Mouse (Mus musculus): ENCODE results near the gene Itga2.
A peak's percentile ranks its signal among the peaks of the same experiment; 100 is the strongest.

Itga2 gene

DNA sequence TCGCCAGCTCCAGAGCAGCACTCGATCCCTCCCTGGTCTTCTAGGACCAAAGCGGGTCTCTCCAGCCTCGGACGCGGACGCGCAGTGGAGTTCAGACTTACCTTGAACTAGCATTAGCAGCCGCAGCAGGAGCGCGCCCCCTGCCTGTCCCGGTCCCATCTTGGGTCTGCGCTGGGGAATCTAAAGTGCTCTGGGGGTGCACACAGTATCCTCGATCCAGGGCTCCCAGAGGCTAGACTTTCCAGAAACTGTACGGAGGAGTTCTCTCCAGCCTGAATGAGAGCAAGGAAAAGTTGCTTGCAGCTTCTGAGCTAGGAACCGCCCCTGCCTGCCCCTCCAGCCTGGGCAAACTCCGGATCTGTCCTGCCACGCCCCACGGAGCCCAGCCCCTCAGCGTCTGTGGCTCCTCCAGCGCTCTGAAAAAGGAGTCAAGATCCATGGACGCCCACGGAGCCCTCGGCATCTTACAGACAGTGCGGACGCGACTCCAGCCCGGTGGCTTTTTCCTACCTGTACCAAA is at the start of gene Itga2:
Gene Itga2, minus strand, starts transcription at position 326 of the 520 bp plus-strand sequence.
- peak; percentile 37 to 60 for DNase-seq

DNA sequence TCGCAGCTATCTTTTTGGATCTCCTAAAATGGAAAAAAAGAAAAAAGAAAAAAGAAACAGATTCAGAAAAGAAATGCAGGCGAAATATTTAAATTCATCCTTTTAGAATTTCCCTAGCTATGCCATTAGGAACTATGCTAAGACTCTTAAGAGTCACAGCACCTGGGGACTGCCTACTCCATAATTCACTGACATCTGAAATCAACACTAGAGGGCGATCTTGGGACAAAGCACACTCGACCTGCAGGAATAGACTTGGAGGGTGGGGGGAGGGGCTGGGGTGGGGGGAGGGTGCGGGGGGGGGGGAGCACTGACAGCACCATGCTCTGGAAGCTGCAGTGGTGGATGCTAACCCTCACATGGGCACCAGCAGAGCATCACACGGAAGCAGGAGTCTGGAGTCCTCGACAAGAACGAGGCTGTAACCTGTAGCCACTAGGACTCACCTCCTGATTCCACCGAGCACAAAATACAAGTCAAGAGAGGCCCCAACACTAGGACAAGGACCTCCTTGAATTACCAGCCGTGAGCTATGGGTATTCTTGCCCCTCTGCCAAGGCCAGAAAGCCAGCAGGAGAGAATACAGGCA is 49.0 kb upstream of the Itga2 start:
- peak; percentile 22 to 61 for DNase-seq

DNA sequence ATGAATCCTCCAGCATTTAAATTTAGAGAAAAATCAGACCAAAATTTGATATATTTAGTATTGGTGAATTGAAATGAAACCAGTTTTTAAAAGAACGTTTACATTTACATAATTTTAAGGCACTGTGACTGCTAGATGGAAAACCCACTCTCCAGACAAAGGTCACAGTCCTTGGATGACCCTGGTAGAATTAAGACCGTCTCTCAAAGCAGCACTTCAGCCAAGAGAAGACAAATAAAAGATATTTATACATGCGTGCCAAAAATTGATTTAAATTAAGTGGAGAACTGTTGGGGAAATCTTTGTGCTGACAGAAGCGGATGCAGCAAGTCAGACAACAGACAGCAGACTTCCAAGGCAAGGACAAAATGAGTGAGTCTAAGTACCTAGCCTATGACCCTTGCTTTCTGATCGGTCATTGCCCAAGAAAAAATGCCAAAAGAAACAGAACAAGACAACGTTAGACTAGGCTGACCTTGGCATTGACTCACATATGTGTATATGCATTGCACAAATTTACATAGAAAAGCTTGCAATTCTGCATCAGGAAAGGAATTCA is 42.7 kb upstream of the Itga2 start:
- no peak for DNase-seq

DNA sequence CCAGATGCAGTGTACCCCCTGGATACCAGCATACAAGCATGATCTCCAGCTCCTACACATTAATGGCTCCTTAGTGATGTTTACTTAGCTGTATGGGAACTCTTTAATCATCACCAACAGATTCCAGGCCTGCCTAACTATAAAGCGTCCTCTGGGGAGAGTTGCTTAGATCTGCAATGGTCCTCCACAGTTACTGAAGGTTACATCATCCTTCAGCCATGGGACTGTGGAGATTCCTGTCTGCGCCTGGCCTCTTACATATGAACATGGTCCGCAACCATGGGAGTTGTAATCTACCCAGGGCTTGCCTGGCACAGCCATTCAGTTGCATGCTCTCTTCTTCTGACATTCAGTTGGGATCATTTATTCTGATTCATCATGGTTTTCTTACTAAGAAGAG is 40.0 kb upstream of the Itga2 start:
- DNase-seq = no peak

DNA sequence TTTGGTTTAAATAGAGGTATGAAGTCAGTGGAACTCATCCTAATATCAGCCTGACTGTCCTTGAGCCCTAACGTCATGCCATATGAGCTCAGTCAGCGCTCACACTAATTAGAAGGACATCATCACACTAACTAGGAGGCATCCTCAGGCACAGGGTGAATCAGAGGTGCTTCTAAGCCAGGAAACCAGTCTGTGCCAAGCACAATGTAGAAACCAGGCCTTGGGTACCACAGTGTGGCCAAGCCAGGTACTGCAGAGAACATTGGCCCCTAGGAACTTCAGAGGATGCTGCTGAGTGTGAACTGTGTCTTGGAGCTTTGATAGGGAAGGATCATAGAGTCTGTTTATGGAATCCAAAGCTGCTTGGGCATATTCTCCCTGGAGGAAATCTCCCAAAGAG is 32.3 kb upstream of the Itga2 start:
- DNase-seq = peak; percentile 89 to 91

DNA sequence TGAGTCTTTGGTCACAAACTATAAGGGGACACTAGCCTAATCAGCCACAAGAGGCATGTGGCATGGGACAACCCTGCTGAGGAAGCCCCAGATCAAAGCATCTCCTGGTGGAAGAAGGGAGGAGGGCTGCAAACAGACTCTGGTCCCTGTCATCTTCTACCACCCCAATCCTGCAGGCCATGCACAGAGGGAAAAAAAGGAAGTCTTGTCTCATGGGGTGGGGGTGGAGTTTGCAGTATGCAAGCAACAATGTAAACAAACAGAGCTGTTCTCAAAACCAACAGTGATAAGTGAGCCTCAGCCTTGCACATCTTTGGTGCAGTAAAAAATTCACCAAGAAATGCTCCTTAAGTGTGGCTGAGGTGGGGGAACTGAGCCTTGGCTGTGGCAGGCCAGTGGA is 22.6 kb upstream of the Itga2 start:
- DNase-seq = no peak

DNA sequence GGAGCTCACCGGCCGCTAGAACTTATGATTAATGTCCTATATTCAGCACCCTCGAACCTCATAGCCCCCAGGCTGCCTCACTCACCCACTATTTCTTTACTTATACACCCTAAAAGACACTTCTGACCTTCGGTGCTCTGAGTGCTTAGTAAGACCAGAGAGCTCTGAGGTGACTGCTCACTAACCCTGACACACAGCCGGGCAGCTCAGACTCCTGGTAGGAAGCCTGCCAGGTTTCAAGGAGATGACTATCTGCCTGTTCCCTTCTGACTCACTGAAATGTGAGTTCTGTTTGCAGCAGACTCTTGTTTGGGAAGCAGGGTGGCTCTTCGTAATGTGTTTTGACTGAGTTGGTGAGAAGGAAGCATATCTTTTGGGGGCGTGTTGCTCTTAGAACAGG is 1.6 kb upstream of the Itga2 start:
- no peak for DNase-seq

DNA sequence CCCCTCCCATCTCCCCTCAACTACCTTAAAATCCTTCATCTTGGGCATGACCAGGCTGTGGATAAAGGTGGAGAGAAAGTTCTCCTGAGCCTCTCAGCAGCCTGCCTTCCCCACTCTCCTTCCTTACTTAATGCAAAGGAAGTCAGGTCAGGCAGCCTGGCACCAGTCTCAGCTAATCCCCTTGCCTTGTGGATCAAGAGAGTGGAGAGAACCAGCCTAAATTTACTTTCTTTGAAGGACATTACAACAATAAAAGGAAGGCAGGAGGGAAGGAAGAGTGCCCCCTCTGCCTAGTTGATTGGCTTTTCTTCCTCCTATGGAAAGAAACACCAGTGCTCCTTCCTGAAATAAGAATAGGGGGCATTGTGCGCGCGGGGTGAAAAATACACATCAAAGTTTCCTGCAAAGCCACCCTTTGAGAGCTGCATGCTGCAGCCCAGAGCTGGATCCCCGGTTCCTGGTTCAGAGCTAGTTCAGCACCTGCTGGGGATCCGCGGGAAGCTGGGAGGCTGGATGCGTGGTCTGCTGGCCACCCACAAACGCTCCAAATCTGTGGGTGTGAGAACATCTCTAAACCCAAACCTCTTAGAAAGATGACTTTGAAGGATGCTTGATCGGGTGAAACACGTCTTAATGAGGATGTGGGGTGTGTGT is 777 bp downstream of the Itga2 start:
- peak; percentile 15 to 17 for DNase-seq

DNA sequence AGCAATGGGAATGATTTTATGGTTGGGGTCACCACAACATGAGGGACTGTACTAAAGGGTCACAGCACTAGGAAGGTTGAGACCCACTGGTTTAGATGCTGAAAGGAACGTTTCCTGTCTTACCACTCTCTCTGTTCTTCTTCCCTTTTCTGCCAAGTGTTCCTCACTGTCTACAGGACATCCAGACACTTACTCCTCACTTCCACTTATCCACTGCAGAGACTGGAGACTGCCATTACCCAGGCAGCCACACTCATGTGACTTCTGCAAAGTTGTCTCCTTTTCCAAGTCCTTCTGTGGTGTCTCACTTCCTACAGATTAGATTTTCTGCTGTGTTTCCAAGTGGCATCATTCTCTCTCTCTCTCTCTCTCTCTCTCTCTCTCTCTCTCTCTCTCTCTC is 7.1 kb downstream of the Itga2 start:
- DNase-seq = no peak

DNA sequence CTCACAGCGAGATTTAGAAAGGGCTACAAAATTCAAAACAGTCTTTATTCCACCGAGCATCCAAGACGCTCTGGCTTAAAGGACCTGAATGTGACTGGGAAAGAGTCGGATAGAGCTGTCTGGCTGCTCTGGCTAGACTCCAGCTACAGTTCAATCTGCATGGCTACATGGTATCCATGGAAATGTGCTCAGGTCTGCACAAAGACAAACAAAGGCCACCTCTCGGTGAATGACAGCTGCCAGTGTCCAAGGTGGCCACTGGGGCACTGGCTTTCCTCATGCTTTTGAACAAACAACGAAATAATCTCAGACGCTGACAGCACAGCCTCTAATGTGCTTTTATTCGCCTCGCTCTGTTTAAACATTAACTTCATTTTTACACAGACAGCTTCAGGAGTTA is 8.6 kb downstream of the Itga2 start:
- DNase-seq = peak; percentile 80 to 83

DNA sequence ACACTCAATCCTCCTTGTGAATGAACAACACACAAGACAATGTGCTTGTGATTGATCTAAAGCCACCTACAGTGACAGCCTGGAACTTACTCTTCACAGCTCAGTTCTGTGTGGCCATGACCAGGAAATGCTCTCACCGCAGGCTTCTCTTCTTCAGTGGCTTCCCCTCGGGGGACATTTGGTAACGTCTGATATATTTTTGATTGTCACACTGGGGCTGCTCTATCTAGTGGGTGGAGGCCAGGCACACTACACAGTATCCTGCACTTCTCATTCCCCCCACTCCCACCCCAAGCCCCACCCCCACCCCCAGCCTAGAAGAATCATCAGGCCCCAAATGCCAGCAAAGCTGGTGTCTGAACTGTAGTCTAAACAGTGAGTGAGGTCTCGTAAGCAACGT is 16.1 kb downstream of the Itga2 start:
- no peak for DNase-seq

DNA sequence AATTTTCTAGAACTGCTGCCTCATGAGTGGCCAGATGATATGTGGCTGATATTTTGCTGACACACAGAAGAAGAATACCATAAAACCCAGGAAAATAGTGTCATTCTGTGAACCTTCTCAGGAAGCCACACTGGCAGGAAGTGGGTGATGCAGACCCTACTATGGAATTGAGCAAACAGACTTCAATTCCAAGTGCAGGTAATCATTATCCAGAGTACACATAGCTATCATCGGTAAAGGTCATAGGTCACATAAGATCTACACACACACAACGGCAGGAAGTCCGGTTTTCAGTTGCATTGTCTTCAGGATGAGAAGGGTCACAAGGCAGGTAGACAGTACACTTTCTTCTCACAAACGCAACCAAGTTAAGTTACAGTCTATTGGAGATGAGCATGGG is 16.9 kb downstream of the Itga2 start:
- no peak for DNase-seq

DNA sequence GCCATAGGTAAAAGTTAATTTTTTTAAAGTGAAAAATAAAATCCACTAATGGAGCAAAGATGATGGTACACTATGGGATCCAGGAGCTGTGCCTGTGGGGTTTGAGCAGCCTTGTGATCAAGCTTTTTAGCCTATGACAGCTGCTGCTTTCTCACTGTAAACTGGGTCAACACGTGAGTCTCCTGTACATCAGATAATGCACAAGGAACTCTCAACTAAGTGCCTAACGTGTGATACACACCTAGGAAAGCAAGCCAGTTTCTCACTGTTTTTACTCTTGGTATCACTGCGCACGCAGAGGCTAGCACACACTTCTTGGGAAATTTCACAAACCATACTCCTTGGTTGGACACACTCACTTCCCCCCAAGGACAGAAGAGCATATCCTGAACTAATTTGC is 17.3 kb downstream of the Itga2 start:
- DNase-seq = no peak

DNA sequence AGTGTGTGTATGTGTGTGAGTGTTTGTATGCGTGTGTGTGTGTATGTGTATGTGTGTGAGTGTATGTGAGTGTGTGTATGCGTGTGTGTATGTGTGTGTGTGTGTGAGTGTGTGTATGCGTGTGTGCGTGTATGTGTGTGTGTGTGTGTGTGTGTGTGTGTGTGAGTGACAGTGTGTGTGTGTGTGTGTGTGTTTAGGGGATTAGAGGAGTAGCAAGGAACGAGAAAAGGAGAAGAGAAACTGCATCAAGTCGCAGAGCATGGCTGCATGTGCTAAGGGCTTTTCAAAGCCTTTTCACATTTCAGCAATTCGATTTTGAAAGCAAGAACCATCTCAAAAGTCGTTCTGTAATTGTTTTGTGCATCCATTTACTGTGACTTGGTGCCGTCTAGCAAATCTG is 21.3 kb downstream of the Itga2 start:
- no peak for DNase-seq

DNA sequence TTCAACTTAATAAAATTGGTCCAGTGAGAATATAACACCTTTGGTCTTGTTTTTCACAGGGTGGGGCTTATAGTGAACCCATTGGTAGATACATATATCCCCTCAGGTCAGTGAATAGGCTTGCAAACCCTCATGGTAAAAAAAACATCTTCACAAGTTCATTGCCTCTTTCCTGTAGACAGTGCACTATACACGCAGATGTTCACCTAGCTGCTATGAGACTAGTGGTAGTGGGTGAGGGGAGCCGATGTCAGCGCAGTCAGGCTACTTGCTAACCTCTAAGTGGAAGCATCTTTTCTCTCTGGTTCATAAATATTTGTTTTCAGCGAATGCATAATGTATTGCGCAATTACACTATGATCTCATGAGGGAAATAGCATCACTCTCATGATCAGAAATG is 22.4 kb downstream of the Itga2 start:
- DNase-seq = no peak

DNA sequence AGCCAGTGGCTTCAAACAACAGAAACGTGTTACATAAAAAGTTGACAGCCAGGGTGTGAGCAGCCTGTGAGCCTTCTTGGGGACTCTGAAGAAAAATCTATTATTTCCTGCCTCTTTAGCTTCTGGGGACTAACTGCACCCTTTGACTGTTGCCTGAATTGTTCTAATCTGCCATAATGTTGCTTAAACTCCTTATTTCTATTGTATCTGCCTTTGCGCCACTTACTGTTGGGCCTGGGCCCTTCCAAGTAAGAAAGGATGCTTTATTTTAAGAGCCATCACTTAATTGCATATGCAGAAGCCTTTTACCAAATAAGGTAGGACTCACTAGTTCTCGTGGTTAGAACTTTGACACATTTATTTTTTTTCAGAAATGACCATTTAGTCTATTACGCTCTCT is 24.0 kb downstream of the Itga2 start:
- no peak for DNase-seq

DNA sequence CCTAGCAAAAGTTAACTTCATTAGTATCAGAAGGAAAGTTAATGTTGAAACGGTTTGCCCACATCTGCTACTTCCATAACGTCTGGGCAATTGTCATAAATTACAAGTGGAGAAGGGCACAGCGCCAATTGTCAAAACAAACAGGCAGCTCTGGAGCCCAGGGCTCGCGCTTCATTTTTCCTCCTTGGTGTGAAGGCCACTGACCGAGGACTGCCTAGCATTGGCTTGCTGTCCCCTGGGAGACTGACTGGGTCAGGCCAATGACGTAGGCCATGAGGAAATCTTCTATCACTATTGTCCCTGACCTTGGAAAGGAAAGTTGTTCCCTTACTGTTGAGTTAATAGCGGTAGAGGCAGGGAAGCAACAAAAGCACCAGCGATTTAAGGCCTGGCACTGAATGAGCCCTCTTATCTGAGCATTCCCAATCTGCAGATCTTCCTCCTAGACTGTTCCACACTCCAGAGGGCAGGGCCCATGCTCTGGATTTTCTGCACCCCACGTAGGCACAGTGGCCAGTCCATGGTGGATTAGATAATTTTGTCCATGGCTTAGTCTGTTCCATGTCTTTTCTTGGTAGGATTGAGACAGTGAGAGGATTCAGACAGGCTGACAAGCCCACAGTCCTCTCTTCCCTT is 35.0 kb downstream of the Itga2 start:
- DNase-seq = peak; percentile 7 to 22

DNA sequence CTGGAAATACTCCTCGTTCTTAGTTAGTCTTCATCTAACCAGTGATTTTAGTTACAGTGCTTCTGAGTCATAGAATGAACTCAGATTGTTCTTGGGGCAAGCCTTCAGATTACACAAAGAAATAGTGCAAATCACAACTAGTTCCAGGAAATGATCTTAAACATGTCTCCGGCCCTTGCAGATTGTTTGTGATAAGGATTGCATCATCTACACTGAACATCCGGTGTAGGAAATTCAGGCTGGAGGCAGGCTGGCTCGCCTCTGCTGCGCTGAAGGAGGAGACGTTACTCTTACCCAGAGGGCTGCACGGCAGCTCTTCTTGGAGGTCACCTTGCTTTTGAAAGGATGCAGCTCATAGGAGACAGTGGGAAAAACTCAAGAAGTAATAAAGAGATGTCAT is 36.0 kb downstream of the Itga2 start:
- no peak for DNase-seq

DNA sequence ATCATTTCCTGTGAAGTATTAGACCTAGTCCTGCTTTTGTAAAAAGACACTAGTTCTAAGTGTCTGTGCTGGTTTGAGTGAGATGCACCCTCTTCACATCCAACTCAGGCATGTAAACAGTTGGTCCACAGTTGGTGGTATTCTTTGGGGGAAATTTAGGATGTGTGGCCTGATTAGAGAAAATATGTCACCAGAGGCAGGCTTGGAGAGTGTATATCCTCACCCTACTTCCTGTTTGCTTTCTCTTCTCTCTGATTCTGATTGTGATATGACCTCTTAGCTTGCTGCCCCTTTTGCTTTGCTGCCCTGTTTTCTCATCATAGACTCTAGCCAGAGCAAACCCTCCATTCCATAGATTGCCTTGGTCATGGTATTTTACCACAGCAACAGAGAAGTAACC is 37.2 kb downstream of the Itga2 start:
- DNase-seq = no peak

DNA sequence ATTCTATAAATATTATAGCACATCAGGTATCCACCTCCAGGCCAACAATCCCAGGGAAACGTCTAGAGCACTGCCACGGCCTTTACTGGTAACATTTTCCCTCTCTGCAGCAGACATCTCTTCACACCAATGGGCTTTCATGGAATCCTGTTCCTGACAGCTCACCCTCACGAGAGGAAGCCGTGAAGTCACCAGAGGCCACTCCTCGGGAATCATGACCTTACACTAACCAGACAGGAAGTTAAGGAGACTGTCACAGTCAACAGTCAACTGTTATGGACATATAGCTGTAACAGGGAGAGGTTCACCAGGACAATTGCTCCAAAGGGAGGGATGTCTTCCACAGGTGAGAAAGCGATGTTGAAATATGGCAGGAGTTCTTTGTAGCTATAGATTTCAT is 40.2 kb downstream of the Itga2 start:
- no peak for DNase-seq

DNA sequence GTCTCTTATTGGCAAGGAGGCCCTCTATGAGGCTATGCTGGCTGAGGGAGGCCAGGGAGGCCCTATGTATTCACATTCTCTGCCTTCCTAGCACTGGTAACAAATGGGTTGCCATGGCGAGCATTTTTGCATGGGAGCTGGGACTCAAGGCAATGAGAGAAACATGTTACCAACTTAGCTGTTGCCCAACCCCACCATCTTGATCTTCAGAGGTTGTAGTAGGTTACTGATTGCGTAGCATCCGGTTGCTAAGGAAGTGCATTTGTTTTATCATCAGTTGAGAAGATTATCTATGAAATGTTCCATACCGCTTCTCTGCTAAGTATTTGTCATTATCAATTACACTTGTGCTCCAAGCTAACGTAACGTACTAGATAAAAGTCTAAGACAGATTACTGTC is 44.2 kb downstream of the Itga2 start:
- no peak for DNase-seq

DNA sequence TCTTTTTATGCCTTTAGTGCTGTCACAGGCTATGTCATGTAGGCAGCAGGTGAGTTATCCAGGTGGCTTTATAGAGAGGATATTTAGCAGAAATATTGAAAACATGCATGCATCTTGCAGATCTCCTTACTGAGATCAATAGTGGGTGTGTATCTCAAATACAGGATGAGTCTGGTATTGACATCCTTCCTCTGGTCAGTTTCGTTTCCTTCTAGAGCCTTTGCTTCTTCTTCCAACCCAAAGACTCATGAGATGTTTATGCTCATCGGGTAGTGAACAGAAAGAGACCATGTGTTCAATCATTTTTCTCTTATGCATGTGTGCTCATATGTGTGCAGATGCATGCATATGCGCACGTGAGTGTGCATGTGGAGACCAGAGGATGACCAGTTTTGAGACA is 44.6 kb downstream of the Itga2 start:
- no peak for DNase-seq

DNA sequence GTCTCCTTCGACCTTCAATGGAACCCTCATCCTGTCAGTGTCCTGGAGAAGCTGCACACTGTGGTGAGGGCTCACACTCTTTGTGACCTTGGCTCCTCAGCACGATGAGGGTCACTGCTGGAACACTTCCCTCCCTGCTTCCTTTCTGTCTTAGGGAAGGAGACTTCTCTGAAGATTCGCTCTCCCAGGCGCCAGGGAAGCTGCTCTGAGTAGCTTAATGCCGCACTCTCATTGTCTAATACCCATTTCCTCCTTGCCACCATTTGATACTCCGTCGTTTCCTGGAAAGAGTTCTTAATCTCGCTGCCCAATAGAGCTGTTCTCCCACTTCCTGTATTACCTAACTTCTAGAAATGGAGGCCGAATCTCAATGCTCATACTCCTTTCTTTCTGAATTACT is 46.7 kb downstream of the Itga2 start:
- DNase-seq = no peak

DNA sequence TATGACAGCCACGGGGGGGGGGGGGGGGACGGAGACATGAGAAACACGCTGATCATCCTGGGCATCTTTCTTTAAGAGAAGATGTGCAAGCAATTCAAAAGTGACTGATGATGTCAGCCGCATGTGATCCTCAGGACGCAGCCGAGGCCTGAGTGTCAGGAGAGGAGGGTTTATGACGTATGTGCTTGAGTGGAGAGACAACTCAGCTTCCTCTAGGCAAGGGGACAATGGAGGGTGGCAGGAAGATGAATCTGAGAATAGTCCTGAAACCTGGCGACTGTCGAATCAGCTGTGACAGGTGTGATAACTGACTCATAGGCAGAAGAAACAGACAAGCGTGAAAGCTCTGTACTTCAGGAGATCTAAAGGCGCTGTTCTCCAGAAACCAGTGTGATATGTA is 53.2 kb downstream of the Itga2 start:
- no peak for DNase-seq

All from cerebellum, postnatal 10 days (tissue).